24 mouse cellular contexts compared by ENCODE assay signal in the genomic region with DNA sequence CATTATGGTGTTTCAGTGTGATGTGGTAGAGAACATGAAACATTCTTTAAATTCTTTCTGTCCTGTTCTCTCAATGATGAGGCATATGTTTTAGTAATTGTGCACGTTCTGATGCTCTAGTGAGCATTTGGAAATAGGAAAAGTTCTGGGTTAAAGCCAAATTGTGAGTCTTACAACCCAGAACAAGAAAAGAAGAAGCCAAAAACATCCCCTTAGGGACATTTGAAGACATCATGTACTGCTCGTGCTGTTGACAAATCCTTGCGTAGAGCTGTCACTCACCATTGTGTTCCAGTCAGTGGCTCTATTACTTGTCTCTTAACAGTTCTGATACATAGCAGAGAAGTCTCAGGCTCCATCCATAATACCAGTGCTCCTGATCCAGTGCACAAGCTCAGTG.
A peak's percentile ranks its signal among the peaks of the same experiment; 100 is the strongest.
DNase-seq lines count a peak whose midpoint lies in the region; ATAC-seq and TF ChIP-seq lines count a peak whose summit lies in the region.
"Had no signal": no experiment of that assay in that cellular context is flagged by ENCODE, and none has a peak within 500 bp of the region (broad histone marks: within the 10 kb centered on the region; RNA-seq: fewer than 3 reads in every experiment).

No protein-coding gene starts in this region.

- H3K36me3 ChIP-seq in embryonic facial prominence, embryonic 14.5 days (ENCODE audit: control insufficient read depth, insufficient read depth, low read length) = peaks cover 19% of the 10 kb centered on the region
- H3K36me3 ChIP-seq in embryonic facial prominence, embryonic 10.5 days (replicated peaks) = peaks cover 30% of the 10 kb centered on the region
- H3K36me3 ChIP-seq in midbrain, embryonic 11.5 days (ENCODE audit: control insufficient read depth, insufficient read depth, low read length) = peaks cover 2% of the 10 kb centered on the region; the same call in 1 of the 2 replicates
- H3K36me3 ChIP-seq in midbrain, embryonic 16.5 days (ENCODE audit: control insufficient read depth, insufficient read depth, low read length) = 0 out of 2 replicates have a peak, but pooled peaks cover 9% of the 10 kb centered on the region
- H3K36me3 ChIP-seq in forebrain, embryonic 14.5 days (ENCODE audit: control insufficient read depth, insufficient read depth, low read length) = peaks cover 24% of the 10 kb centered on the region; the same call in 1 of the 2 replicates

- no peaks in the 10 kb centered on the region for H3K4me1 ChIP-seq in embryonic facial prominence, embryonic 14.5 days (ENCODE audit: control insufficient read depth, insufficient read depth, low read length)
- H3K4me1 ChIP-seq in embryonic facial prominence, embryonic 10.5 days = no peaks in the 10 kb centered on the region
- H3K4me1 ChIP-seq in midbrain, embryonic 11.5 days (ENCODE audit: control insufficient read depth, insufficient read depth, low read length) = no peaks in the 10 kb centered on the region
- H3K4me1 ChIP-seq in midbrain, embryonic 16.5 days (ENCODE audit: control insufficient read depth, insufficient read depth, low read length) = no peaks in the 10 kb centered on the region
- no peaks in the 10 kb centered on the region for H3K4me1 ChIP-seq in forebrain, embryonic 14.5 days (ENCODE audit: control insufficient read depth, insufficient read depth, low read length)
- H3K4me1 ChIP-seq: embryonic facial prominence, embryonic 15.5 days; forebrain, embryonic 12.5 days; hindbrain, embryonic 12.5 days; hindbrain, embryonic 15.5 days had no signal

- no peak overlapping the region for H3K4me3 ChIP-seq in embryonic facial prominence, embryonic 14.5 days (ENCODE audit: low read depth, low read length)
- no peak overlapping the region for H3K4me3 ChIP-seq in embryonic facial prominence, embryonic 10.5 days
- H3K4me3 ChIP-seq in layer of hippocampus, adult 2 months = no peak overlapping the region
- no peak overlapping the region for H3K4me3 ChIP-seq in midbrain, embryonic 11.5 days (ENCODE audit: low read depth, low read length)
- H3K4me3 ChIP-seq in midbrain, embryonic 16.5 days (ENCODE audit: low read depth, low read length) = no peak overlapping the region
- H3K4me3 ChIP-seq in forebrain, embryonic 14.5 days (ENCODE audit: low read depth, low read length) = no peak overlapping the region
- H3K4me3 ChIP-seq: embryonic facial prominence, embryonic 15.5 days; forebrain, embryonic 12.5 days; hindbrain, embryonic 12.5 days; hindbrain, embryonic 15.5 days had no signal

- H3K9ac ChIP-seq in embryonic facial prominence, embryonic 14.5 days (ENCODE audit: low read depth, low read length) = no peak overlapping the region
- no peak overlapping the region for H3K9ac ChIP-seq in midbrain, embryonic 11.5 days (ENCODE audit: low read length)
- H3K9ac ChIP-seq in midbrain, embryonic 16.5 days (ENCODE audit: low read depth, low read length) = no peak overlapping the region
- no peak overlapping the region for H3K9ac ChIP-seq in forebrain, embryonic 14.5 days (ENCODE audit: low read length)
- H3K9ac ChIP-seq: embryonic facial prominence, embryonic 15.5 days; forebrain, embryonic 12.5 days; hindbrain, embryonic 12.5 days; hindbrain, embryonic 15.5 days had no signal

- no peak for TF ChIP-seq CTCF in layer of hippocampus, adult 2 months (conservative IDR thresholded peaks at IDR 0.05)

- WGBS in embryonic facial prominence, embryonic 14.5 days = 62% methylated on average over 3 of the region's 3 CpGs
- 86% methylated on average over 3 of the region's 3 CpGs for WGBS in embryonic facial prominence, embryonic 10.5 days
- WGBS in midbrain, embryonic 11.5 days = 94% methylated on average over 3 of the region's 3 CpGs
- WGBS in midbrain, embryonic 16.5 days = 84% methylated on average over 3 of the region's 3 CpGs
- 68% methylated on average over 3 of the region's 3 CpGs for WGBS in forebrain, embryonic 14.5 days

- no peak for ATAC-seq in embryonic facial prominence, embryonic 14.5 days (ENCODE audit: low read depth)
- ATAC-seq in midbrain, embryonic 11.5 days (ENCODE audit: low FRiP score) = no peak
- ATAC-seq in midbrain, embryonic 16.5 days = no peak
- ATAC-seq in forebrain, embryonic 14.5 days = no peak
- ATAC-seq: activated CD4-positive, CD25-positive, alpha-beta regulatory T cell, adult 4 months; forebrain, embryonic 16.5 days; intestine, postnatal 0 days had no signal

- H3K27me3 ChIP-seq in embryonic facial prominence, embryonic 14.5 days (replicated peaks; ENCODE audit: control insufficient read depth, insufficient read depth, low read length) = no peaks in the 10 kb centered on the region
- no peaks in the 10 kb centered on the region for H3K27me3 ChIP-seq in embryonic facial prominence, embryonic 10.5 days (replicated peaks; ENCODE audit: low read depth, poor library complexity, severe bottlenecking)
- H3K27me3 ChIP-seq in midbrain, embryonic 11.5 days (ENCODE audit: control insufficient read depth, insufficient read depth, low read length) = no peaks in the 10 kb centered on the region
- H3K27me3 ChIP-seq in midbrain, embryonic 16.5 days (ENCODE audit: control insufficient read depth, insufficient read depth, low read depth, low read length) = no peaks in the 10 kb centered on the region
- H3K27me3 ChIP-seq in forebrain, embryonic 14.5 days (replicated peaks; ENCODE audit: control insufficient read depth, insufficient read depth, low read length) = no peaks in the 10 kb centered on the region
- H3K27me3 ChIP-seq: embryonic facial prominence, embryonic 15.5 days; forebrain, embryonic 12.5 days; hindbrain, embryonic 12.5 days; hindbrain, embryonic 15.5 days had no signal

- H3K27ac ChIP-seq in embryonic facial prominence, embryonic 14.5 days (replicated peaks; ENCODE audit: low read depth, low read length) = no peak overlapping the region
- H3K27ac ChIP-seq in embryonic facial prominence, embryonic 10.5 days (replicated peaks) = no peak overlapping the region
- peak overlapping the region; percentile 62 for H3K27ac ChIP-seq in layer of hippocampus, adult 2 months
- no peak overlapping the region for H3K27ac ChIP-seq in midbrain, embryonic 11.5 days (ENCODE audit: low read depth, low read length)
- no peak overlapping the region for H3K27ac ChIP-seq in midbrain, embryonic 16.5 days (ENCODE audit: low read length)
- no peak overlapping the region for H3K27ac ChIP-seq in forebrain, embryonic 14.5 days (ENCODE audit: low read depth, low read length)
- H3K27ac ChIP-seq: embryonic facial prominence, embryonic 15.5 days; forebrain, embryonic 12.5 days; hindbrain, embryonic 12.5 days; hindbrain, embryonic 15.5 days had no signal

- H3K9me3 ChIP-seq in embryonic facial prominence, embryonic 14.5 days (ENCODE audit: control insufficient read depth, low read length) = no peaks in the 10 kb centered on the region
- H3K9me3 ChIP-seq in embryonic facial prominence, embryonic 10.5 days = no peaks in the 10 kb centered on the region
- H3K9me3 ChIP-seq in midbrain, embryonic 11.5 days (ENCODE audit: control insufficient read depth, low read length) = no peaks in the 10 kb centered on the region
- no peaks in the 10 kb centered on the region for H3K9me3 ChIP-seq in midbrain, embryonic 16.5 days (replicated peaks; ENCODE audit: control insufficient read depth, low read length, poor library complexity, severe bottlenecking)
- H3K9me3 ChIP-seq in forebrain, embryonic 14.5 days (replicated peaks; ENCODE audit: control insufficient read depth, low read length) = no peaks in the 10 kb centered on the region
- H3K9me3 ChIP-seq: embryonic facial prominence, embryonic 15.5 days; forebrain, embryonic 12.5 days; hindbrain, embryonic 12.5 days; hindbrain, embryonic 15.5 days had no signal

- no peak overlapping the region for H3K4me2 ChIP-seq in embryonic facial prominence, embryonic 14.5 days (ENCODE audit: low read depth, low read length)
- no peak overlapping the region for H3K4me2 ChIP-seq in midbrain, embryonic 11.5 days
- no peak overlapping the region for H3K4me2 ChIP-seq in midbrain, embryonic 16.5 days (ENCODE audit: low read length)
- H3K4me2 ChIP-seq in forebrain, embryonic 14.5 days (ENCODE audit: low read length) = no peak overlapping the region
- H3K4me2 ChIP-seq: embryonic facial prominence, embryonic 15.5 days; forebrain, embryonic 12.5 days; heart, embryonic 11.5 days; hindbrain, embryonic 12.5 days; hindbrain, embryonic 15.5 days had no signal

- peak; percentile 45 for DNase-seq in embryonic facial prominence, embryonic 14.5 days (ENCODE audit: low spot score)
- no peak for DNase-seq in embryonic facial prominence, embryonic 10.5 days (ENCODE audit: low spot score)
- DNase-seq in layer of hippocampus, adult 2 months (ENCODE audit: low spot score in 2 of 2) = no peak
- no peak for DNase-seq in layer of hippocampus, postnatal 10 days (ENCODE audit: low spot score in 2 of 2)
- DNase-seq in midbrain, embryonic 11.5 days (ENCODE audit: low spot score, missing footprints) = peak; percentile 12
- DNase-seq in skeletal muscle tissue, adult 2 months (ENCODE audit: low read depth, low spot score) = peak; percentile 31
- no peak for DNase-seq in forebrain, embryonic 14.5 days (ENCODE audit: low spot score)
- DNase-seq: adrenal gland, postnatal 10 days; adrenal gland, postnatal 36 days; cerebellum, adult 11 months; cerebellum, adult 2 months; cerebellum, adult 9-11 months; cerebellum, postnatal 36 days; embryo, embryonic 11 days; gastrocnemius, postnatal 25 days had no signal

Comparison
In these comparisons a context has a peak if more than half of its experiments do, and no peak if none do; other contexts are left out.
1. DNase-seq: peak in embryonic facial prominence, embryonic 14.5 days (single experiment), midbrain, embryonic 11.5 days (single experiment) and skeletal muscle tissue, adult 2 months (single experiment); none in embryonic facial prominence, embryonic 10.5 days (single experiment), layer of hippocampus, adult 2 months (0 of 2), layer of hippocampus, postnatal 10 days (0 of 2) and forebrain, embryonic 14.5 days (single experiment).